Mouse (Mus musculus): ENCODE measurements at regions not wholly inside any gene's neighbourhood (a gene's known extent, or its start where the extent isn't known, plus 50 kb on each side); places are given as distances from the start of the nearest gene placed in this dataset.

DNA sequence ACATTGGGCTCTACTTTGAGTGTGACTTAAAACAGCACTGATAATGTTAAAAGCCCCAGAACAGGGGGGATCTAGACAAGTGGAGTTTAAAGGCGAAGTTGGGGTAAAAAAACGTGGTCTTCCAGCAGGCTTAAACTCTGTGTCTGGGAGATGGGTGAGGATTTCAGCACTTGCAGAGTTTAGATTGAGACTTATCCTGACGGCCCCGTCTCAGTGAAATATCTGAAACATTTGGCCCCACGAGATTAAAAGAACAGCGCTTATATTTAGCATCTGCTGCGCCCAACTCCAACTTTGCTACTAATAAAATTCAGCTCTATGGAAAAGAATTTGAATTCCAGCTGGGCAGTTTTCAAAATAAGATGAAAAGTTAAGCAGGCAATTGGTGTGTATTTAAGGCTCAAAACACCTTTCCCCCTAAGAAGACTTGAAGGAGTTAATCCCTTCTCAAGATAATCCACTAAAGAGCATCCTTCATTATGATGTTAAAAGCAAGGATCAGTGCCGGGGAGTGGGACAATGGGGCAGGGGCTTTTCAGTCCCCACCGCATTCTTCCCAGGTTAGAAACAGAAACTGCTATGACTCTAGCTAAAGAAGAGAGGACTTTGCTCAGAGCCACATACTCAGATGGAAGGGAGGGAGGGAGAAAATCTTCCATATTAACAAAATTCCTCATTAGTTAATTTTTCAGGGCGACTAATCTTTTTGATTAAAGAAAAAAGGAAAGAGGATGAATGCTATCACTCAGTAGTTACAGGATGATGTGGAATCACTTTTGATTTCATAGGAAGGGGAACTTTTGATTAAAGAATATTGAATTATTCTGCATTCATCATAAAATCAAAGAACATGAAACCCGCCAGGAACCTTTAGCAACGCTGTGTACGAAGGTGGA lies 225.1 kb upstream of the Nr2f2 start:
- H3K4me3 ChIP-seq (replicated peaks; ENCODE audit: low read length), result no peak overlapping the region
- H3K27me3 ChIP-seq (ENCODE audit: insufficient read depth, low read length), result 0 out of 2 replicates have a peak, but pooled peaks cover 2% of the 10 kb centered on the region
- TF ChIP-seq POU5F1 (IDR thresholded peaks at IDR 0.05; ENCODE audit: borderline replicate concordance, low read length) (no peak), NANOG (IDR thresholded peaks at IDR 0.05; ENCODE audit: borderline replicate concordance, low read length) (peak; percentile 90)
- H3K4me1 ChIP-seq (replicated peaks; ENCODE audit: low read depth, low read length), result peaks cover 15% of the 10 kb centered on the region
- H3K36me3 ChIP-seq (ENCODE audit: insufficient read depth, low read length), result no peaks in the 10 kb centered on the region
- H3K9me3 ChIP-seq (ENCODE audit: low read length), result peaks cover 9% of the 10 kb centered on the region; the same call in 1 of the 2 replicates

DNA sequence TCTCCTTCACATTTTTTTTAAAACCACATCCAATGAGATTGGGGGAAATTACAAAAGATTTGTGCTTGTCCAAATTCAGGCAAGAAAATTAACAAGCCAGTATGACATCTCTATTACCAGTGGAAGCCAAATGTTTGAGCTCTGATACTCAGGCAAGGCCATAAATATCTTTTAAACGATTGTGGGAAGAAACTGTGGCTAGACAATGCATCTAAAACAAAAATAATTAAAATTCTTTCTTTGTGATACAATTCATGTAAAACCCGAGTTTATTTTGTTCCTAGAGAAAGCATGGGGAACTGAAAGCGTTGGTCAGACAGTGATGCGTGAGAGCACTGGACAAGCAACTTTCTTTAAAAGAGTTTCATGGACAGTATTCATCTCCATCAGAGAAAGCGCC lies 223.2 kb upstream of the Nr2f2 start:
- Histone ChIP-seq H3K36me3 (ENCODE audit: insufficient read depth, low read length) (no peaks in the 10 kb centered on the region), H3K9me3 (ENCODE audit: low read length) (peaks cover 9% of the 10 kb centered on the region; the same call in 1 of the 2 replicates), H3K27me3 (ENCODE audit: insufficient read depth, low read length) (0 out of 2 replicates have a peak, but pooled peaks cover 2% of the 10 kb centered on the region), H3K4me3 (replicated peaks; ENCODE audit: low read length) (no peak overlapping the region), H3K4me1 (replicated peaks; ENCODE audit: low read depth, low read length) (peaks cover 15% of the 10 kb centered on the region)
- no peak for TF ChIP-seq NANOG (IDR thresholded peaks at IDR 0.05; ENCODE audit: borderline replicate concordance, low read length)
- no peak for TF ChIP-seq CTCF (conservative IDR thresholded peaks at IDR 0.05; ENCODE audit: low read length)
- TF ChIP-seq POU5F1 (IDR thresholded peaks at IDR 0.05; ENCODE audit: borderline replicate concordance, low read length), result no peak

DNA sequence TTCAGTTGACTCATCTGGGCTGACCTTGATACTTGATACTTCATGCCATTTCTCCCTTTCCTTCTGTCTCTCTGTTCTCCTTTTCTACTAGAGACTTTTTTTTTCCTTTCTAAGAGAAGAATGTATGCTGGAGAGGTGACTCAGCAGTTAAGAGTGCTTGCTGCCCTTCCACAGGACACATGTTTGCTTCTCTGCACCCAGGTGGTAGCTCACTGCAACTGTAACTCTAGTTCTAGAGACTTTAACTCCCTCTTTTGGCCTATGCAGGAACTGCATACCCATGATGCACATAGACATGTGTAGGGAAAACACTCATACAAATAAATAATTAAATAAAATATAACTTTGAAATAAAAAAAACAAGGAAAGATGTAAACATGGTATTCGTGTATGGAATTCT lies 221.5 kb upstream of the Nr2f2 start:
- H3K4me3 ChIP-seq (replicated peaks; ENCODE audit: low read length), result no peak overlapping the region
- peaks cover 9% of the 10 kb centered on the region; the same call in 1 of the 2 replicates for H3K9me3 ChIP-seq (ENCODE audit: low read length)
- TF ChIP-seq NANOG (IDR thresholded peaks at IDR 0.05; ENCODE audit: borderline replicate concordance, low read length), result no peak
- TF ChIP-seq CTCF (conservative IDR thresholded peaks at IDR 0.05; ENCODE audit: low read length), result peak; percentile 66
- TF ChIP-seq POU5F1 (IDR thresholded peaks at IDR 0.05; ENCODE audit: borderline replicate concordance, low read length), result no peak
- H3K4me1 ChIP-seq (replicated peaks; ENCODE audit: low read depth, low read length), result peaks cover 20% of the 10 kb centered on the region
- H3K36me3 ChIP-seq (ENCODE audit: insufficient read depth, low read length), result no peaks in the 10 kb centered on the region
- no peaks in the 10 kb centered on the region for H3K27me3 ChIP-seq (ENCODE audit: insufficient read depth, low read length)

DNA sequence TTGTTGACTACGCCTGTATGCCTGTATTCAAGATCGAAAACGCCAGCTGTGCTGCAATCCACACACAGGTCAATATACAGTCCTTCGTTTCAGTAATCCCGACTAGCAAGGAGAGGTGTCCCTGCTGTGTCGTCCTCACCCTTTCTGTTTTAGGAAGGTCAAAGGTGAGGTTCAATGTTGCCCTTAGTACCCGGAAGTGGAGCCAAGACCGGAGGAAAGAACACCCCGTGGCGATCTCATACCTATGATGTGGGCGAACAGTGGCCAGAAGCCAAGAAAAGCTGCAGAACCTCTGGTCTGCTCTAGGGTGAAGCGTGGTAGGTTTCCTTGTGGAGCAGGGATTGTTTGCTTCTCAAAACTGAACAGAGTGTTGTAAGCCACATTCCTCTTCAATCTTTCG lies 217.9 kb upstream of the Nr2f2 start:
- TF ChIP-seq NANOG (IDR thresholded peaks at IDR 0.05; ENCODE audit: borderline replicate concordance, low read length) (no peak), CTCF (conservative IDR thresholded peaks at IDR 0.05; ENCODE audit: low read length) (no peak)
- no peak overlapping the region for H3K4me3 ChIP-seq (replicated peaks; ENCODE audit: low read length)
- H3K27me3 ChIP-seq (ENCODE audit: insufficient read depth, low read length), result no peaks in the 10 kb centered on the region
- no peaks in the 10 kb centered on the region for H3K9me3 ChIP-seq (ENCODE audit: low read length)
- H3K4me1 ChIP-seq (replicated peaks; ENCODE audit: low read depth, low read length), result peaks cover 9% of the 10 kb centered on the region
- H3K36me3 ChIP-seq (ENCODE audit: insufficient read depth, low read length), result no peaks in the 10 kb centered on the region

DNA sequence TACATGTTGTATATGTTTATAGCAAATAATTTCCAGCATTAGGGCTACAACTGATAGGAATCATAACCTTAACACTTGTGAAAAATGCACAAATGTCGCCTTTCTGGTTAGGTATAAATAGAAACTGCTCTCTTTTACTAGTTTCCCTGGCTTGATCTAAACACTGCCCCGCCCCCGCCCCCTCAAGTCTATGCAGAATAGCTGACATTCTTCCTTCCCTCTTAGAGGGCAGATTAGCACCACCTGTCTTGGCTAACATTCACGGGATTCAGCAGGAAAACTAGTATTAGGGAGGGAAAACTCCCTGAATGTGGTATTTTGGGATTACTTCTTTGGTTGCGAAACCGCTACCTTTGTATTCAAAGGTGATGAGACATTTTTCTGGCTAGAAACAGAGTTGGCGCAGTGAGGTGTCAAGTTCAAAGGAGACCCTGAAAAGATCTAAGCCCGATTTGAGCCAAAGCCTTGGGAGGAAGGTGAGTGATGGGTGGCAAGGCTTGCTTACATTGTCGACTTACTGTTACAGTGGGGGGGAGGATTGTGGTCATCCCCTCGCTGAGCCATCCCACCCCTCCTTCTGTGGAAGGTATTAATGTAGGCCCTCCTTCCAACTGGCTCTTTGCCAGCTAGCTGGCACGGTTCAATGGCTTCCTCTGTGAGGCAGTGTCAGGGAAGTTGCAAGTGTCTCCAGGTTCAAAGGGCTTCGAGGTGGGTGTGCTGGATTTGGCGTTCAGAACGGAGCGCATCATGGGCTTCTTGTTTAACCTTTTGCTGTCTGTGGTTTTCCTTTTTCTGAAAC lies 209.8 kb upstream of the Nr2f2 start:
- TF ChIP-seq POU5F1 (IDR thresholded peaks at IDR 0.05; ENCODE audit: borderline replicate concordance, low read length) (no peak), NANOG (IDR thresholded peaks at IDR 0.05; ENCODE audit: borderline replicate concordance, low read length) (no peak), CTCF (conservative IDR thresholded peaks at IDR 0.05; ENCODE audit: low read length) (no peak)
- no peaks in the 10 kb centered on the region for H3K27me3 ChIP-seq (ENCODE audit: insufficient read depth, low read length)
- H3K4me3 ChIP-seq (replicated peaks; ENCODE audit: low read length), result no peak overlapping the region
- peaks cover 14% of the 10 kb centered on the region for H3K4me1 ChIP-seq (replicated peaks; ENCODE audit: low read depth, low read length)
- no peaks in the 10 kb centered on the region for H3K9me3 ChIP-seq (ENCODE audit: low read length)
- H3K36me3 ChIP-seq (ENCODE audit: insufficient read depth, low read length), result no peaks in the 10 kb centered on the region

DNA sequence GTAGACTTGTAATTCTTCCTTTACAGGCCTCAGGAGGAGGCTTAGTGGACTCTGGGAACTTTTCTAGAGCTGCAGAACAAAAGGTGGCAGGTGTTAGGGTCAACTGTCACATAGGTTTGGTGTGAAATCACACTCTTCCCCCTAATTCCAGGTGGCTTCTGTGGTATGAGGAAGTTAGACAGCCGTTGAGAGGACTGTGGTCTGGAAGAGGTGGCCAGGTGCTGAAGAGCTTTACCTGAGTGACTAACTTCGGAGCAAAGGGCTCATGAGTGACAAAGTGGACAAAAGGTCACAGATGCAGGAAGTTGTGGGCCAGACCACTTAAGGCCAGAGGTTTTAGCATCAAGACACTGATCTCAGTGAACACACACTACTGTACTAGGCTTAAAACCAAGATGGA lies 209.1 kb upstream of the Nr2f2 start:
- Histone ChIP-seq H3K36me3 (ENCODE audit: insufficient read depth, low read length) (no peaks in the 10 kb centered on the region), H3K4me1 (replicated peaks; ENCODE audit: low read depth, low read length) (peaks cover 14% of the 10 kb centered on the region), H3K9me3 (ENCODE audit: low read length) (no peaks in the 10 kb centered on the region), H3K27me3 (ENCODE audit: insufficient read depth, low read length) (no peaks in the 10 kb centered on the region), H3K4me3 (replicated peaks; ENCODE audit: low read length) (no peak overlapping the region)
- TF ChIP-seq CTCF (conservative IDR thresholded peaks at IDR 0.05; ENCODE audit: low read length) (no peak), POU5F1 (IDR thresholded peaks at IDR 0.05; ENCODE audit: borderline replicate concordance, low read length) (no peak), NANOG (IDR thresholded peaks at IDR 0.05; ENCODE audit: borderline replicate concordance, low read length) (no peak)

DNA sequence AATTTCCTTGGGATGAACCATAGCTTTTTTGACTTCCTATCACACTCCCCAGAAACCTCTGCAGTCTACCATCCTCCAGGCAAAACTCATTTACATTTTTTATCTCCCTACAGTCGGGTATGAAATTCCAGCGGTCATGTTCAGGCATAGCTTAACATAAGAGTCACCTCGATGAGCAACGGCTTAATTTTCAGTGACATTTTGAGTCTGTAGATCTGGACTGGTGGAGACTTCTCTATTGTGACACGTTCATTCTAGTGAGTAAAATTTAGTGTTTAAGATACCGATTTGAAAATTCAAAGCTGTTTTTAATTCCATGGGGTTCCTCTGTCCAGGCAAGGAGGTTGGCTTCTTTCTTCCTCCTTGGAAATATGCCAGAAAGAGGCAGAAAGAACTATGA lies 207.7 kb upstream of the Nr2f2 start:
- peaks cover 14% of the 10 kb centered on the region for H3K4me1 ChIP-seq (replicated peaks; ENCODE audit: low read depth, low read length)
- no peaks in the 10 kb centered on the region for H3K36me3 ChIP-seq (ENCODE audit: insufficient read depth, low read length)
- H3K4me3 ChIP-seq (replicated peaks; ENCODE audit: low read length), result no peak overlapping the region
- TF ChIP-seq NANOG (IDR thresholded peaks at IDR 0.05; ENCODE audit: borderline replicate concordance, low read length) (no peak), CTCF (conservative IDR thresholded peaks at IDR 0.05; ENCODE audit: low read length) (no peak), POU5F1 (IDR thresholded peaks at IDR 0.05; ENCODE audit: borderline replicate concordance, low read length) (no peak)
- H3K9me3 ChIP-seq (ENCODE audit: low read length), result no peaks in the 10 kb centered on the region
- H3K27me3 ChIP-seq (ENCODE audit: insufficient read depth, low read length), result no peaks in the 10 kb centered on the region

DNA sequence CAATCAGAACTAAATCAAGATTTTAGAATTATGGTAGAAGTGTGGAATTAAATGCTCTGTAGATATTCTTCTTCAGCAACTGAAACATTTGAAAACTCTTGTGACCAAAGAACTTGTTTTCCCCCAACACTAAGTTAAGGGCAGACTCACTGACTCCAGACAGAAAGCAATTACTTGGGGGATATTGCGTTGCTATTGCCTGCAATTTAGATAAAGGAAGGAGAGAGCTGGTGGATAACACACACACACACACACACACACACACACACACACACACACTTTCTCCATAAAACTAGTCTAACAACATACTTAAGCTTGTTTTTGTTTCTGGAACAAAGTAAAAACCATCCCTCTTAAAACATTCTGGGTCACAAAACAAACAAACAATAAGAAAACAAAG lies 198.5 kb upstream of the Nr2f2 start:
- no peaks in the 10 kb centered on the region for H3K4me1 ChIP-seq (replicated peaks; ENCODE audit: low read depth, low read length)
- H3K9me3 ChIP-seq (ENCODE audit: low read length), result no peaks in the 10 kb centered on the region
- no peaks in the 10 kb centered on the region for H3K27me3 ChIP-seq (ENCODE audit: insufficient read depth, low read length)
- TF ChIP-seq POU5F1 (IDR thresholded peaks at IDR 0.05; ENCODE audit: borderline replicate concordance, low read length) (no peak), NANOG (IDR thresholded peaks at IDR 0.05; ENCODE audit: borderline replicate concordance, low read length) (no peak), CTCF (conservative IDR thresholded peaks at IDR 0.05; ENCODE audit: low read length) (no peak)
- H3K4me3 ChIP-seq (replicated peaks; ENCODE audit: low read length), result no peak overlapping the region
- H3K36me3 ChIP-seq (ENCODE audit: insufficient read depth, low read length), result no peaks in the 10 kb centered on the region

All from E14TG2a.4 (cell line).